Mouse (Mus musculus): ENCODE data around the gene Vmn1r217. TPM values are rescaled to one million over a fixed set of nuclear protein-coding genes. Genes with fewer than 3 reads are reported as not detected.
"Not testable (repeated sequence)": the region's sequence is repeated elsewhere in the genome, so short reads cannot be mapped to it uniquely, and the experiment has no call there.

Gene Vmn1r217
- polyA plus RNA-seq (2012; fragmentation: generic; extraction: Trizol): not detected
- long read RNA-seq, experiment 1: 0 reads
- long read RNA-seq, experiment 2: 0 reads

DNA sequence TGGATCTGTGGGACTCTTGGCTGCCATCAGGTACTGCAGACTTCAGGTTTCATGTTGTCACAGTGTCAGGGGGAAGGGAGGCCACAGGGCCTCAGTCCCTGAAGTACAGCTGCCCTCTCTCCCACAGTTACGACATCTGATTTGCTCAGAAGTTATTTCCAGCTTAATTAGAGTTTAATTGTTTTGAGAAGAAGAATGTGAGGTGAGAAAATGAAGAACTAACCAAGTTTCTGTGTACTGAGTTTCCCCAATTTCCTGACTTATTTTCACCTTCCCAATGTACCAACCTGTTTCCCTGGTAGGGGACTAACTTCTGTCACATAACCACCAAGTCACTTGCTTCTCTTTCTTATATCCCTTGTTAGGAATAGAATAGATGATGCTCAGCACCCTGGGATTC lies at the start of gene Vmn1r217:
Vmn1r217 (minus strand) TSS at position 101 of the 400 bp plus-strand sequence.
- not testable (repeated sequence) for H3K36me3 ChIP-seq (ENCODE audit: control insufficient read depth, insufficient read depth); H3ac ChIP-seq (ENCODE audit: control insufficient read depth, insufficient read length, low read depth); H3K4me3 ChIP-seq (ENCODE audit: insufficient read depth, poor library complexity, severe bottlenecking); H3K27me3 ChIP-seq (ENCODE audit: control insufficient read depth, insufficient read depth, insufficient read length); H3K79me3 ChIP-seq (ENCODE audit: low read depth); H3K79me2 ChIP-seq (ENCODE audit: control insufficient read depth, insufficient read depth)

DNA sequence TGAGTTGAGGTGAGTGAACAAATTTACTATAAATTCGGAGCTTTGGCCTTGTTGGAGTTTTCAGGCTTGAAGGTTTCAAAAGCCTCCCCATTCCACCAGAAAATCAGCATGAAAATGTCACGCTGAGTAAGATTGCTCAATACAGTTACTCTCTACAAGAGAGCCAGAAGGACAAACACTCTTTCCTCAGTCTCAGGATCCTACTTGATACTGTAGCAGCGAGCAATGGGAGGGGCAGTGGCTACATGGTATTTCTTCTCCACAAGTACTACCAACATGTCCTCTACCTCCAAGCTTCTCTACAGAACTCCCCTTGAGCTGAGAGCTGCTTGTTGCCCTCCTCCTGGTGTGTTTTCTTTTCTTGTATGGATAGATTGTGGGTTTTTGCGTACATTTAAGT lies 48.4 kb upstream of the Vmn1r217 start:
- not testable (repeated sequence) for H3K4me3 ChIP-seq (ENCODE audit: insufficient read depth, poor library complexity, severe bottlenecking); H3K79me2 ChIP-seq (ENCODE audit: control insufficient read depth, insufficient read depth); H3ac ChIP-seq (ENCODE audit: control insufficient read depth, insufficient read length, low read depth); H3K27me3 ChIP-seq (ENCODE audit: control insufficient read depth, insufficient read depth, insufficient read length); H3K79me3 ChIP-seq (ENCODE audit: low read depth); H3K36me3 ChIP-seq (ENCODE audit: control insufficient read depth, insufficient read depth)

DNA sequence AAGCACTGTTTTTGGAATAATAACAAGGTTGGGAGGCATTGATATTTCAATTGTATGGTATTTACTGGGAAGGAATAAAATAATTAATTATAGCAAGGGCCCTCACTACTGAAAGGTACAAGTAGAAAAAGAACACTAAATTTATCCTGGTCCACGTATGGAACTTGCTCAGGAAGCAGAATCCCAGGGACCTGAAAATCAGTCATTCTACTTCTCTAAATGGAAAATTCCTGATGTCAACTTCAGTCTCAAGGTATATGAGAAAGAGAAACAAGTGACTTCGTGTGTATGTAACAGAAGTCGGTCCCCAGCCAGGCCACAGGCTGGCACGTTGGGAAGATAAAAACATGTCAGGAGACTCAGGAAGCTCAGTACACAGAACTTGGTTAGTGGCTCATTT lies 41.0 kb upstream of the Vmn1r217 start, which contains the start of gene Vmn1r219:
Vmn1r219 (plus strand) TSS at position 301 of the 400 bp plus-strand sequence.
- no peaks in the 10 kb centered on the region for H3K36me3 ChIP-seq (ENCODE audit: control insufficient read depth, insufficient read depth)
- no peak within 1 kb of the TSS for H3ac ChIP-seq (ENCODE audit: control insufficient read depth, insufficient read length, low read depth)

DNA sequence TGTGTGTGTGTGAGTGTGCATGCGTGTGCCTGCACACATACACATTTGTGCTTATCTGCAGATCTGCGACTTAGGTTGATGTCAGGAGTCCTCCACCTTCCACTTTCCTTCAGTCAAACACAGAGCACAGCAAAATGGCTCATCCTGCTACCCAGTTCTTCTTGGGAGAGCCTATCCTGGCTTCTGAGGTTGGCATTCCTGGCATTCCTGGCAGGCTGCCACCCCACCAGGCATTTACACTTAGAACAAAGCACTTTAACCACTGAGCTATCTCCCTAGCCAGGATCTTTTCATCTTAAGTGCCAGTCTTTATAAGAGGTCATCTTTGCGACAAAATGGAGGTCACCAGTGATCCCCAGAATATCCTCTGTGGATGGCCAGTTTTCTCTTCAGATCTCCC lies 39.8 kb upstream of the Vmn1r217 start:
- H3K27me3 ChIP-seq (ENCODE audit: control insufficient read depth, insufficient read depth, insufficient read length): no peaks in the 10 kb centered on the region
- no peaks in the 10 kb centered on the region for H3K36me3 ChIP-seq (ENCODE audit: control insufficient read depth, insufficient read depth)
- no peak overlapping the region for H3K4me3 ChIP-seq (ENCODE audit: insufficient read depth, poor library complexity, severe bottlenecking)
- no peaks in the 10 kb centered on the region for H3K79me3 ChIP-seq (ENCODE audit: low read depth)
- TF ChIP-seq MAX (IDR thresholded peaks at IDR 0.05) (no peak), CEBPB (IDR thresholded peaks at IDR 0.05; ENCODE audit: low read depth) (no peak)
- H3ac ChIP-seq (ENCODE audit: control insufficient read depth, insufficient read length, low read depth): no peak overlapping the region
- H3K79me2 ChIP-seq (ENCODE audit: control insufficient read depth, insufficient read depth): no peaks in the 10 kb centered on the region

More for the DNA sequence above, 41.0 kb upstream of the Vmn1r217 start, which contains the start of gene Vmn1r219:
- Histone ChIP-seq H3K79me2 (ENCODE audit: control insufficient read depth, insufficient read depth) (no peaks in the 10 kb centered on the region), H3K79me3 (ENCODE audit: low read depth) (no peaks in the 10 kb centered on the region), H3K4me3 (ENCODE audit: insufficient read depth, poor library complexity, severe bottlenecking) (no peak within 1 kb of the TSS), H3K27me3 (ENCODE audit: control insufficient read depth, insufficient read depth, insufficient read length) (no peaks in the 10 kb centered on the region)
- TF ChIP-seq USF1 (IDR thresholded peaks at IDR 0.05; ENCODE audit: low read depth): no peak
- no peak for TF ChIP-seq CEBPB (IDR thresholded peaks at IDR 0.05; ENCODE audit: low read depth)
- TF ChIP-seq FOSL1 (IDR thresholded peaks at IDR 0.05; ENCODE audit: insufficient read depth, low read length, poor library complexity, severe bottlenecking): no peak

DNA sequence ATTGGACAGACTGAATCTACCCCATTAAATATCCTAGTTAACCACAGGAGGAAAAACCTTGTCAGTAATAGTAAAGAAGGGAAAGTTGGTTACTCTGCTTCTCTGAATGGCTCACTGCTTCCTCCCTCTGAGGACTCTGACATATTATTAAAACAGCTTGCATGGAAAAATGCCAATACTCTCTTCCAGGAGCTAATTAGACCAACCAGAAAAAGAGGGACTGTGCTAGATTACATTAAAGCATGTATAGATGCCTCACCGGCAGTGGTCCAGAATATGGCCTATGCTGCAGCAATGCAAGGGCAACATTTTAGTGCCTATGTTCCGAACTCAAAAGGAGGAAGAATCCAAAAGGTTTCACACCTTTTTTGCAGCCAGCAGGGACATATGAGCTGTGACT lies 20.9 kb upstream of the Vmn1r217 start:
- H3ac ChIP-seq (ENCODE audit: control insufficient read depth, insufficient read length, low read depth): no peak overlapping the region
- no peaks in the 10 kb centered on the region for H3K79me3 ChIP-seq (ENCODE audit: low read depth)
- H3K27me3 ChIP-seq (ENCODE audit: control insufficient read depth, insufficient read depth, insufficient read length): no peaks in the 10 kb centered on the region
- TF ChIP-seq MYOG (IDR thresholded peaks at IDR 0.05; ENCODE audit: control insufficient read depth, extremely low read depth, insufficient read length) (no peak), USF1 (IDR thresholded peaks at IDR 0.05; ENCODE audit: low read depth) (no peak), MAX (IDR thresholded peaks at IDR 0.05) (no peak), FOSL1 (IDR thresholded peaks at IDR 0.05; ENCODE audit: insufficient read depth, low read length, poor library complexity, severe bottlenecking) (no peak), MYOD1 (IDR thresholded peaks at IDR 0.05; ENCODE audit: control insufficient read depth, insufficient read length, low read depth) (no peak), CTCF (IDR thresholded peaks at IDR 0.05; ENCODE audit: control insufficient read depth, insufficient read depth, insufficient read length) (no peak), CEBPB (IDR thresholded peaks at IDR 0.05; ENCODE audit: low read depth) (no peak)
- no peaks in the 10 kb centered on the region for H3K36me3 ChIP-seq (ENCODE audit: control insufficient read depth, insufficient read depth)
- no peaks in the 10 kb centered on the region for H3K79me2 ChIP-seq (ENCODE audit: control insufficient read depth, insufficient read depth)
- no peak overlapping the region for H3K4me3 ChIP-seq (ENCODE audit: insufficient read depth, poor library complexity, severe bottlenecking)

DNA sequence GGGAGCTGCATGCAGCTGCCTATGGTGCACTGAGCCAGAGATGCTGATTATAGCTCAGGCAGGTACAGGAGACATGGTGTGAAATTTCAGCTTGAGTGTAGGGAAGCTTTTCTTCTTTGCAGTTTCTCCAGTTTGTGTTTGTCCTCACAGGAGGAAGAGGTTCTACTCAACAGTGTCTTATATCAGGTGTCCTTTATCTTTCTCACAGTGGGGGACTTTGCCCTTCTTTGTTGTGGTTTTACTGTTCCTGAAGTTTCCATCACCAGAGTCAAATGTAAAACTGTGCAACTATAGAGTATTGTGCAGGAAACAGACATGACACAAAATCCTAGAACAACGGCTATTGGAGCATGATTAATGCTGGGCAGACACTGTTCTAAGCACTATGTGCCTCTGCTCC lies 15.5 kb upstream of the Vmn1r217 start:
- H3K4me3 ChIP-seq (ENCODE audit: insufficient read depth, poor library complexity, severe bottlenecking): no peak overlapping the region
- H3K79me3 ChIP-seq (ENCODE audit: low read depth): no peaks in the 10 kb centered on the region
- no peak overlapping the region for H3ac ChIP-seq (ENCODE audit: control insufficient read depth, insufficient read length, low read depth)
- no peak for TF ChIP-seq MAX (IDR thresholded peaks at IDR 0.05)
- TF ChIP-seq MYOD1 (IDR thresholded peaks at IDR 0.05; ENCODE audit: control insufficient read depth, insufficient read length, low read depth): no peak
- TF ChIP-seq MYOG (IDR thresholded peaks at IDR 0.05; ENCODE audit: control insufficient read depth, extremely low read depth, insufficient read length): no peak
- no peak for TF ChIP-seq FOSL1 (IDR thresholded peaks at IDR 0.05; ENCODE audit: insufficient read depth, low read length, poor library complexity, severe bottlenecking)
- TF ChIP-seq CTCF (IDR thresholded peaks at IDR 0.05; ENCODE audit: control insufficient read depth, insufficient read depth, insufficient read length): no peak
- TF ChIP-seq CEBPB (IDR thresholded peaks at IDR 0.05; ENCODE audit: low read depth): no peak
- TF ChIP-seq USF1 (IDR thresholded peaks at IDR 0.05; ENCODE audit: low read depth): no peak
- no peaks in the 10 kb centered on the region for H3K36me3 ChIP-seq (ENCODE audit: control insufficient read depth, insufficient read depth)
- H3K79me2 ChIP-seq (ENCODE audit: control insufficient read depth, insufficient read depth): no peaks in the 10 kb centered on the region
- H3K27me3 ChIP-seq (ENCODE audit: control insufficient read depth, insufficient read depth, insufficient read length): no peaks in the 10 kb centered on the region

DNA sequence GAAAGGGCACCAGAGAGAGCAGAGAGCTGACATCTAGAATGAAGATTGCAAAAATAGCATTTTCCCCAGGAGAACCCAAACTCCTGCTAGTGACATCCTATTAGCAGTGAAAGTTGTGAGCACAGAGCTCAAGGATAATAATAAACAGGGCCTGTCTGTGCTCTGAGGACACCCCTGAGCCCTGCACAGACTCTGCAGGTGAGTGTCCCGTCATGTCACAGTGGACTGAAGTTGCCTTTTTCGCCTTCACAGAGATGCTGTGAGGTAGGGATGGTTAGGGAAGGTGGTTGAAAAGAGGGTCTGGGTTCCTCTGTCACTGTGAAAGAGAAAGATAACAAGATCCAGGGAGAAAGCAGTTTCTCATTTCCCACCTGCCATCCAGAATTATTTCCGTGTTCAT lies 15.1 kb upstream of the Vmn1r217 start, which contains the start of gene Vmn1r218:
Vmn1r218 (plus strand) TSS at position 57 of the 400 bp plus-strand sequence.
- TF ChIP-seq CEBPB (IDR thresholded peaks at IDR 0.05; ENCODE audit: low read depth): no peak
- no peak for TF ChIP-seq FOSL1 (IDR thresholded peaks at IDR 0.05; ENCODE audit: insufficient read depth, low read length, poor library complexity, severe bottlenecking)
- no peak for TF ChIP-seq CTCF (IDR thresholded peaks at IDR 0.05; ENCODE audit: control insufficient read depth, insufficient read depth, insufficient read length)
- TF ChIP-seq MYOG (IDR thresholded peaks at IDR 0.05; ENCODE audit: control insufficient read depth, extremely low read depth, insufficient read length): no peak
- no peak for TF ChIP-seq USF1 (IDR thresholded peaks at IDR 0.05; ENCODE audit: low read depth)
- Histone ChIP-seq H3K79me2 (ENCODE audit: control insufficient read depth, insufficient read depth) (no peaks in the 10 kb centered on the region), H3ac (ENCODE audit: control insufficient read depth, insufficient read length, low read depth) (no peak within 1 kb of the TSS), H3K27me3 (ENCODE audit: control insufficient read depth, insufficient read depth, insufficient read length) (no peaks in the 10 kb centered on the region), H3K4me3 (ENCODE audit: insufficient read depth, poor library complexity, severe bottlenecking) (no peak within 1 kb of the TSS), H3K79me3 (ENCODE audit: low read depth) (no peaks in the 10 kb centered on the region), H3K36me3 (ENCODE audit: control insufficient read depth, insufficient read depth) (no peaks in the 10 kb centered on the region)
